Mouse (Mus musculus) MEL (cell line): ENCODE data around the gene Smarcad1. TPM values are rescaled to one million over a fixed set of nuclear protein-coding genes. Genes with fewer than 3 reads are reported as not detected.
A peak's percentile ranks its signal among the peaks of the same experiment; 100 is the strongest.

Experiments used
- DNase-seq: peaks from one replicate; pipeline ENCODE4 v3.0.0; 2011; ENCODE audit warnings: low read depth, low spot score
- H3K27ac ChIP-seq: 2 replicates; pipeline ENCODE4 v1.5.1; 2012; ENCODE audit warnings: low read depth, mild to moderate bottlenecking, control low read depth, low read length, moderate library complexity; ENCODE audit not compliant: control insufficient read depth
- H3K27me3 ChIP-seq, 2 experiments: fragments of 150-350 bp in 1 of 2; sonication (generic) in 1 of 2; 2 replicates each; pipeline ENCODE4 v1.6.1; 2012; ENCODE audit warnings: low read length in 2 of 2, mild to moderate bottlenecking in 2 of 2, improper control_type of control experiment in 1 of 2, moderate library complexity in 1 of 2; ENCODE audit not compliant: insufficient read depth in 2 of 2, control insufficient read depth in 1 of 2
- H3K36me3 ChIP-seq, 2 experiments: 2 replicates each; pipeline ENCODE4 v1.6.1; 2012 to 2014; ENCODE audit warnings: low read length in 2 of 2, improper control_type of control experiment in 1 of 2, inconsistent platforms in 1 of 2, mild to moderate bottlenecking in 1 of 2; ENCODE audit not compliant: insufficient read depth in 2 of 2, control insufficient read depth in 1 of 2
- H3K4me1 ChIP-seq, 2 experiments: fragments of 150-350 bp in 1 of 2; sonication (generic) in 1 of 2; 2 replicates each; pipeline ENCODE4 v1.6.1; 2012; ENCODE audit warnings: low read length in 2 of 2, improper control_type of control experiment in 1 of 2, mild to moderate bottlenecking in 1 of 2; ENCODE audit not compliant: insufficient read depth in 2 of 2, control insufficient read depth in 1 of 2
- H3K4me3 ChIP-seq, 2 experiments: fragments of 150-350 bp in 1 of 2; sonication (generic) in 1 of 2; 2 replicates each; pipeline ENCODE4 v1.5.1; 2012; ENCODE audit warnings: low read depth in 2 of 2, low read length in 2 of 2, mild to moderate bottlenecking in 2 of 2, moderate library complexity in 2 of 2, control low read depth in 1 of 2, improper control_type of control experiment in 1 of 2; ENCODE audit not compliant: control insufficient read depth in 1 of 2, insufficient read depth in 1 of 2
- H3K79me2 ChIP-seq: 2 replicates; pipeline ENCODE4 v1.6.1; 2012; ENCODE audit warnings: mild to moderate bottlenecking, low read length, moderate library complexity; ENCODE audit not compliant: control insufficient read depth, poor library complexity, insufficient read depth
- H3K9ac ChIP-seq: 2 replicates; pipeline ENCODE4 v1.6.1; 2012; ENCODE audit warnings: low read depth, mild to moderate bottlenecking, control low read depth, low read length, moderate library complexity; ENCODE audit not compliant: control insufficient read depth, poor library complexity, severe bottlenecking
- H3K9me3 ChIP-seq: fragments of 150-350 bp; sonication (generic); replicated peaks from 2 replicates; pipeline ENCODE4 v1.6.1; 2012; ENCODE audit warnings: mild to moderate bottlenecking, low read length, improper control_type of control experiment, moderate library complexity; ENCODE audit not compliant: insufficient read depth
- BHLHE40 ChIP-seq: IDR thresholded peaks from 2 replicates; pipeline ENCODE4 v1.6.1; 2012; ENCODE audit warnings: low read depth, mild to moderate bottlenecking, inconsistent platforms, low read length, improper control_type of control experiment, borderline replicate concordance
- ELF1 ChIP-seq: IDR thresholded peaks from 2 replicates; pipeline ENCODE4 v1.6.1; 2014; ENCODE audit warnings: low read depth, mild to moderate bottlenecking, inconsistent platforms, low read length, improper control_type of control experiment, moderate library complexity
- EP300 ChIP-seq, 2 experiments: IDR thresholded peaks; 2 replicates each; pipeline ENCODE4 v1.6.1; 2011; ENCODE audit warnings: improper control_type of control experiment in 2 of 2, low read length in 2 of 2, low read depth in 1 of 2, mild to moderate bottlenecking in 1 of 2
- ETS1 ChIP-seq: IDR thresholded peaks from 2 replicates; pipeline ENCODE4 v1.6.1; 2012; ENCODE audit warnings: low read depth, mild to moderate bottlenecking, inconsistent platforms, low read length, improper control_type of control experiment, moderate library complexity
- GABPA ChIP-seq: IDR thresholded peaks from 2 replicates; pipeline ENCODE4 v1.6.1; 2012; ENCODE audit warnings: low read depth, mild to moderate bottlenecking, inconsistent platforms, low read length, improper control_type of control experiment, moderate library complexity
- GATA1 ChIP-seq: IDR thresholded peaks from 2 replicates; pipeline ENCODE4 v1.6.1; 2011; ENCODE audit warnings: low read depth, low read length, improper control_type of control experiment
- HCFC1 ChIP-seq: IDR thresholded peaks from 2 replicates; pipeline ENCODE4 v1.6.1; 2012; ENCODE audit warnings: low read depth, mild to moderate bottlenecking, inconsistent platforms, low read length, improper control_type of control experiment, moderate library complexity
- JUND ChIP-seq: IDR thresholded peaks from 2 replicates; pipeline ENCODE4 v1.6.1; 2011; ENCODE audit warnings: low read depth, mild to moderate bottlenecking, improper control_type of control experiment, low read length
- KAT2A ChIP-seq: conservative IDR thresholded peaks from 2 replicates; pipeline ENCODE4 v1.6.1; 2012; ENCODE audit warnings: low read depth, low read length, improper control_type of control experiment, inconsistent platforms
- MAZ ChIP-seq: IDR thresholded peaks from 2 replicates; pipeline ENCODE4 v1.6.1; 2012; ENCODE audit warnings: low read depth, mild to moderate bottlenecking, inconsistent platforms, low read length, improper control_type of control experiment
- MXI1 ChIP-seq: IDR thresholded peaks from 2 replicates; pipeline ENCODE4 v1.6.1; 2011; ENCODE audit warnings: mild to moderate bottlenecking, low read depth, low read length, improper control_type of control experiment
- MYC ChIP-seq: IDR thresholded peaks from 2 replicates; pipeline ENCODE4 v1.6.1; 2011; ENCODE audit warnings: low read depth, mild to moderate bottlenecking, low read length, improper control_type of control experiment, moderate library complexity
- NELFE ChIP-seq: IDR thresholded peaks from 2 replicates; pipeline ENCODE4 v1.6.1; 2011; ENCODE audit warnings: low read depth, low read length, improper control_type of control experiment
- POLR2AphosphoS2 ChIP-seq: IDR thresholded peaks from 2 replicates; pipeline ENCODE4 v1.6.1; 2011; ENCODE audit warnings: low read length, improper control_type of control experiment
- POLR2AphosphoS5 ChIP-seq: IDR thresholded peaks from 2 replicates; pipeline ENCODE4 v1.6.1; 2012; ENCODE audit warnings: low read depth, borderline replicate concordance, mild to moderate bottlenecking, inconsistent platforms, low read length, moderate library complexity, mixed read lengths
- SIN3A ChIP-seq: IDR thresholded peaks from 2 replicates; pipeline ENCODE4 v1.6.1; 2012; ENCODE audit warnings: low read length, improper control_type of control experiment, inconsistent platforms
- TBP ChIP-seq: IDR thresholded peaks from 2 replicates; pipeline ENCODE4 v1.8.0; 2011; ENCODE audit warnings: low read depth, low read length, improper control_type of control experiment
- TCF12 ChIP-seq: IDR thresholded peaks from 2 replicates; pipeline ENCODE4 v1.6.1; 2014; ENCODE audit warnings: low read depth, mild to moderate bottlenecking, inconsistent platforms, low read length, improper control_type of control experiment, moderate library complexity
- UBTF ChIP-seq: IDR thresholded peaks from 2 replicates; pipeline ENCODE4 v1.6.1; 2012; ENCODE audit warnings: low read depth, mild to moderate bottlenecking, inconsistent platforms, low read length, improper control_type of control experiment, moderate library complexity, borderline replicate concordance; ENCODE audit not compliant: insufficient read depth
- USF1 ChIP-seq: IDR thresholded peaks from 2 replicates; pipeline ENCODE4 v1.6.1; 2014; ENCODE audit warnings: low read depth, mild to moderate bottlenecking, inconsistent platforms, low read length, improper control_type of control experiment, moderate library complexity
- ZC3H11A ChIP-seq: IDR thresholded peaks from 2 replicates; pipeline ENCODE4 v1.6.1; 2012; ENCODE audit warnings: low read depth, mild to moderate bottlenecking, inconsistent platforms, low read length, improper control_type of control experiment
- ZKSCAN1 ChIP-seq: IDR thresholded peaks from 2 replicates; pipeline ENCODE4 v1.6.1; 2012; ENCODE audit warnings: low read depth, mild to moderate bottlenecking, inconsistent platforms, low read length, improper control_type of control experiment, moderate library complexity
- ZNF384 ChIP-seq: IDR thresholded peaks from 2 replicates; pipeline ENCODE4 v1.6.1; 2012; ENCODE audit warnings: low read depth, mild to moderate bottlenecking, inconsistent platforms, low read length, improper control_type of control experiment
- polyA plus RNA-seq, 2 experiments: library from polyadenylated mRNA; stranded (reverse) in 1 of 2; unstranded in 1 of 2; fragments of >175 nt in 1 of 2; fragments of >200 nt in 1 of 2; gene quantifications; 2 replicates each; pipeline versions ENCODE4 v1.2.1 to v1.2.4; 2012; ENCODE audit warnings: low replicate concordance in 2 of 2, low read depth in 1 of 2; ENCODE audit not compliant: insufficient read length in 2 of 2, insufficient read depth in 1 of 2, missing spikeins in 1 of 2
- total RNA-seq: library from RNA; depleted of rRNA; stranded (reverse); fragments of 300-350 nt; gene quantifications from 2 replicates; pipeline ENCODE4 v1.2.3, GENCODE M21; 2012

The Smarcad1 gene
- total and polyA plus RNA-seq, 3 experiments, result 40.7 to 45.0 (median 42.7) TPM

DNA sequence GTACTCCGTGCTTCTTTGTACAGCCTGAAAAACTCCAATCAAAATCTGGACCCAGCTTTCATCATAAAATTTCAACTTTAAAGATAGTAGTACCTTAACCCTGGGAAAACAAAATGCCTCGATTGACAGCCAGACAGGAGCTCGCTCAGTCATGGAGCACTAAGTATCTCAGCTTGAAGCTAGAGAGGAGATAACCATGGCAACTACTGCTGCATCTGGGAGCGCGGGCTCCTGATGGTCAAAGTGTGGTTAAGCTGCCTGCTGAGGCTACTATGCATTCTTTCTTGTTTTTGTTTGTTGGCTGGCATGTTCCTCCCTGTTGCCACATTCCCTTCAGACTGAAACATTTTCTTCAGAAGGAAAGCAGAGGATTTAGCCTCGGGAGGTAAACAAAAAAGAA lies 90.0 kb downstream of the Smarcad1 start:
- Histone ChIP-seq H3K27ac (no peak overlapping the region), H3K27me3 (no peaks in the 10 kb centered on the region; a peak in 1 of 4 replicates), H3K9me3 (no peaks in the 10 kb centered on the region), H3K36me3 (no peaks in the 10 kb centered on the region), H3K79me2 (no peaks in the 10 kb centered on the region), H3K4me1 (no peaks in the 10 kb centered on the region), H3K4me3 (no peak overlapping the region), H3K9ac (no peak overlapping the region)
- DNase-seq, result no peak
- no peak for TF ChIP-seq TBP
- TF ChIP-seq MYC, result no peak
- no peak for TF ChIP-seq ZKSCAN1
- TF ChIP-seq POLR2AphosphoS5, result no peak
- no peak for TF ChIP-seq MAZ
- TF ChIP-seq HCFC1, result no peak
- no peak for TF ChIP-seq TCF12
- TF ChIP-seq GABPA, result no peak
- TF ChIP-seq UBTF, result no peak
- TF ChIP-seq JUND, result no peak
- TF ChIP-seq SIN3A, result no peak
- no peak for TF ChIP-seq MXI1
- no peak for TF ChIP-seq ELF1
- no peak for TF ChIP-seq ZNF384
- no peak for TF ChIP-seq GATA1
- no peak for TF ChIP-seq ETS1
- no peak for TF ChIP-seq KAT2A
- no peak for TF ChIP-seq POLR2AphosphoS2
- TF ChIP-seq ZC3H11A, result no peak
- no peak for TF ChIP-seq NELFE

DNA sequence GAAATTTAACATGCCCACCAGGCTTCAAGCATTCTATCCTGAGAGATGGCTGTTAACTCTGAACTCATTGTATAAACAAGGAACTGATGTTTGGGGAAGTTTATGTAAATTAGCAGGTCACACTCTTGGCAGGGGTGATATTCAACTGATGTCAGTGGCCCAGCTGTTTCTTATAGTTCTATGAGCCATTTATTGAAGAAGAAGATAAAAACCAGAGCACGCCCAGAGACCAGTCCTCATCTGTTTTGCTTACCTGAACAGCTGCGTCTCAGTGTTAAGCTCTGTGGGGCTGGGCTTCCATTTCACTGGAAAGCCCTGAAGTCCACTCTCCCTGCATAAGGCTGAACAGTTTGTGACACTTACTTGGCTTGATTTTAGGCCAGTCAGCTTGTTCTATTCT lies 95.4 kb downstream of the Smarcad1 start:
- no peaks in the 10 kb centered on the region for H3K79me2 ChIP-seq
- H3K27me3 ChIP-seq, result peaks cover 0 to 1% of the 10 kb centered on the region in 2 experiments; a peak in 2 of 4 replicates
- H3K4me3 ChIP-seq, result no peak overlapping the region
- H3K27ac ChIP-seq, result no peak overlapping the region
- H3K9me3 ChIP-seq, result no peaks in the 10 kb centered on the region
- no peaks in the 10 kb centered on the region for H3K36me3 ChIP-seq
- H3K4me1 ChIP-seq, result no peaks in the 10 kb centered on the region
- no peak for TF ChIP-seq ELF1
- no peak for TF ChIP-seq BHLHE40
- no peak for TF ChIP-seq USF1
- peak; percentile 28; the same call in 1 of the 2 replicates for TF ChIP-seq ETS1
- no peak for TF ChIP-seq EP300 (IDR thresholded peaks at IDR 0.05; ENCODE audit: low read depth in 1 of 2, low read length in 2 of 2)
- TF ChIP-seq, all 39 proteins: peak for 1
- DNase-seq, result peak; percentile 14
- H3K9ac ChIP-seq, result no peak overlapping the region
